Mouse (Mus musculus): ENCODE measurements around the gene Cryzl1. TPM values are rescaled to one million over a fixed set of nuclear protein-coding genes. Genes with fewer than 3 reads are reported as not detected.
"Not testable (repeated sequence)": the region's sequence is repeated elsewhere in the genome, so short reads cannot be mapped to it uniquely, and the experiment has no call there.

Cryzl1 gene
- polyA plus RNA-seq, 1 experiment: 16.7 TPM

- TF ChIP-seq MAX (IDR thresholded peaks at IDR 0.05) (peak; percentile 72), USF1 (IDR thresholded peaks at IDR 0.05; ENCODE audit: low read depth) (no peak)
- Histone ChIP-seq H3ac (ENCODE audit: control insufficient read depth, insufficient read length, low read depth) (peak within 1 kb of the TSS; percentile 70), H3K27me3 (ENCODE audit: control insufficient read depth, insufficient read depth, insufficient read length) (no peaks in the 10 kb centered on the region), H3K36me3 (ENCODE audit: control insufficient read depth, insufficient read depth) (peaks cover 29% of the 10 kb centered on the region), H3K4me3 (ENCODE audit: insufficient read depth, poor library complexity, severe bottlenecking) (peak within 1 kb of the TSS; percentile 67), H3K79me2 (ENCODE audit: control insufficient read depth, insufficient read depth) (peaks cover 92% of the 10 kb centered on the region), H3K79me3 (ENCODE audit: low read depth) (peaks cover 79% of the 10 kb centered on the region)
These were observed 81.1 kb downstream of the Cryzl1 start, which contains the start of gene Son for GRCm38 (mm10) chr16:91647461-91648219. Son (plus strand) TSS chr16:91647506.

- peaks cover 29% of the 10 kb centered on the region for H3K36me3 ChIP-seq (ENCODE audit: control insufficient read depth, insufficient read depth)
- peaks cover 75% of the 10 kb centered on the region for H3K79me3 ChIP-seq (ENCODE audit: low read depth)
- TF ChIP-seq USF1 (IDR thresholded peaks at IDR 0.05; ENCODE audit: low read depth) (no peak), MYOD1 (IDR thresholded peaks at IDR 0.05; ENCODE audit: control insufficient read depth, insufficient read length, low read depth) (no peak), CEBPB (IDR thresholded peaks at IDR 0.05; ENCODE audit: low read depth) (no peak), MYOG (IDR thresholded peaks at IDR 0.05; ENCODE audit: control insufficient read depth, extremely low read depth, insufficient read length) (no peak), FOSL1 (IDR thresholded peaks at IDR 0.05; ENCODE audit: insufficient read depth, low read length, poor library complexity, severe bottlenecking) (no peak), CTCF (IDR thresholded peaks at IDR 0.05; ENCODE audit: control insufficient read depth, insufficient read depth, insufficient read length) (no peak), MAX (IDR thresholded peaks at IDR 0.05) (peak; percentile 68)
- H3K27me3 ChIP-seq (ENCODE audit: control insufficient read depth, insufficient read depth, insufficient read length): no peaks in the 10 kb centered on the region
- peaks cover 89% of the 10 kb centered on the region for H3K79me2 ChIP-seq (ENCODE audit: control insufficient read depth, insufficient read depth)
- peak within 1 kb of the TSS; percentile 70 for H3ac ChIP-seq (ENCODE audit: control insufficient read depth, insufficient read length, low read depth)
- H3K4me3 ChIP-seq (ENCODE audit: insufficient read depth, poor library complexity, severe bottlenecking): peak within 1 kb of the TSS; percentile 67
These were observed 81.9 kb downstream of the Cryzl1 start, which contains the start of gene Gart for GRCm38 (mm10) chr16:91646681-91647419. Gart (minus strand) TSS chr16:91646952.

DNA sequence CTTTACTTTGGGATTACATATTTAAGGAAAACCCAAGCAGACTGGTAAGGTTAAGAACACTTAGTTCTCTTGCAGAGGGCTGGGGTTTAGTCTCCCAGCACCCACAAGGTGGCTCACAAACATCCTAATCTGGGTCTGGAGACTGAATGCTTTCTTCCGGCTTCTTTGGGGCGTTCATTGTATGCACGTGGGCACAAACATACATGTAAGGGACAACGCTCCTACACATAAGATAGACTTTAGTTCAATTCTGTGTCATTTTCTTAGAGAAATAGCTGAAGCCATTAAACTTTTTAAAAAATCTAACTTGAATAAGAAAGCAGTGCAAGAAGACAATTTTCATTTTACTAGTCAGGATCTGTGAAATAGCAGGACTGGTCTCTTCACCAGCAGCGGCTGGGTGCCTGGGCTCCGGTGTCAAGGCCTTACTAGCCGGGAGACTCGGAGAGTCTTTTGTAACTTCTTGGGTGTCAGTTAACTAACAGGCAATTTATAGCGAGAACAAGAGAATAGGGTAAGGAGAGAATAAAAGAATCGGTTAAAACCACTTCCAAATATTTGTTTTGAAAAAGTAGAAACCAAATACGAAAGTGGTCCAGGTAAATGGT, 82.7 kb downstream of the Cryzl1 start:
- peaks cover 67% of the 10 kb centered on the region for H3K79me3 ChIP-seq (ENCODE audit: low read depth)
- TF ChIP-seq FOSL1 (IDR thresholded peaks at IDR 0.05; ENCODE audit: insufficient read depth, low read length, poor library complexity, severe bottlenecking): no peak
- TF ChIP-seq MYOG (IDR thresholded peaks at IDR 0.05; ENCODE audit: control insufficient read depth, extremely low read depth, insufficient read length): no peak
- no peak for TF ChIP-seq CEBPB (IDR thresholded peaks at IDR 0.05; ENCODE audit: low read depth)
- peak; percentile 40 for TF ChIP-seq MAX (IDR thresholded peaks at IDR 0.05)
- no peak for TF ChIP-seq MYOD1 (IDR thresholded peaks at IDR 0.05; ENCODE audit: control insufficient read depth, insufficient read length, low read depth)
- H3K4me3 ChIP-seq (ENCODE audit: insufficient read depth, poor library complexity, severe bottlenecking): peak overlapping the region; percentile 67
- H3K36me3 ChIP-seq (ENCODE audit: control insufficient read depth, insufficient read depth): peaks cover 28% of the 10 kb centered on the region
- H3K27me3 ChIP-seq (ENCODE audit: control insufficient read depth, insufficient read depth, insufficient read length): no peaks in the 10 kb centered on the region
- H3K79me2 ChIP-seq (ENCODE audit: control insufficient read depth, insufficient read depth): peaks cover 82% of the 10 kb centered on the region
- peak overlapping the region; percentile 69 for H3ac ChIP-seq (ENCODE audit: control insufficient read depth, insufficient read length, low read depth)

DNA sequence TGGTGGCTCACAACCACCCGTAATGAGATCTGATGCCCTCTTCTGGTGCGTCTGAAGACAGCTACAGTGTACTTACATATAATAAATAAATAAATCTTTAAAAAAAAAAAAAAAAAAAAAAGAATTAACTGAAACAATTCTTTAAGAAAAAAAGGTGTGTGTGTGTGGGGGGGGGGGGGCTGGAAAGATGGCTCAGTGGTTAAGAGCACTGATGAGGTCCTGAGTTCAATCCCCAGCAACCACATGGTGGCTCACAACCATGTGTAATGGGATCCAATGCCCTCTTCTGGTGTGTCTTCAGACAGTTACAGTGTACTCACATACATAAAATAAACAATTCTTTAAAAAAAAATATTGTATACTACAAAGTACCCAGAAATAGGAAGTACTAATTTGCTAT, 83.4 kb downstream of the Cryzl1 start:
- Histone ChIP-seq H3K79me2 (ENCODE audit: control insufficient read depth, insufficient read depth) (peaks cover 75% of the 10 kb centered on the region), H3K36me3 (ENCODE audit: control insufficient read depth, insufficient read depth) (peaks cover 28% of the 10 kb centered on the region), H3K79me3 (ENCODE audit: low read depth) (peaks cover 60% of the 10 kb centered on the region), H3K4me3 (ENCODE audit: insufficient read depth, poor library complexity, severe bottlenecking) (peak overlapping the region; percentile 67)
- H3K27me3 ChIP-seq (ENCODE audit: control insufficient read depth, insufficient read depth, insufficient read length); H3ac ChIP-seq (ENCODE audit: control insufficient read depth, insufficient read length, low read depth): not testable (repeated sequence)

- Histone ChIP-seq H3ac (ENCODE audit: control insufficient read depth, insufficient read length, low read depth) (no peak overlapping the region), H3K36me3 (ENCODE audit: control insufficient read depth, insufficient read depth) (peaks cover 33% of the 10 kb centered on the region), H3K4me3 (ENCODE audit: insufficient read depth, poor library complexity, severe bottlenecking) (no peak overlapping the region), H3K27me3 (ENCODE audit: control insufficient read depth, insufficient read depth, insufficient read length) (no peaks in the 10 kb centered on the region), H3K79me2 (ENCODE audit: control insufficient read depth, insufficient read depth) (peaks cover 70% of the 10 kb centered on the region), H3K79me3 (ENCODE audit: low read depth) (peaks cover 55% of the 10 kb centered on the region)
- TF ChIP-seq MAX (IDR thresholded peaks at IDR 0.05) (no peak), FOSL1 (IDR thresholded peaks at IDR 0.05; ENCODE audit: insufficient read depth, low read length, poor library complexity, severe bottlenecking) (no peak), USF1 (IDR thresholded peaks at IDR 0.05; ENCODE audit: low read depth) (no peak), CTCF (IDR thresholded peaks at IDR 0.05; ENCODE audit: control insufficient read depth, insufficient read depth, insufficient read length) (no peak), MYOD1 (IDR thresholded peaks at IDR 0.05; ENCODE audit: control insufficient read depth, insufficient read length, low read depth) (no peak)
These were observed 83.9 kb downstream of the Cryzl1 start for GRCm38 (mm10) chr16:91644901-91645300.

- Histone ChIP-seq H3K36me3 (ENCODE audit: control insufficient read depth, insufficient read depth) (peaks cover 79% of the 10 kb centered on the region), H3K27me3 (ENCODE audit: control insufficient read depth, insufficient read depth, insufficient read length) (no peaks in the 10 kb centered on the region), H3ac (ENCODE audit: control insufficient read depth, insufficient read length, low read depth) (no peak overlapping the region), H3K79me2 (ENCODE audit: control insufficient read depth, insufficient read depth) (peaks cover 30% of the 10 kb centered on the region), H3K79me3 (ENCODE audit: low read depth) (peaks cover 26% of the 10 kb centered on the region), H3K4me3 (ENCODE audit: insufficient read depth, poor library complexity, severe bottlenecking) (no peak overlapping the region)
- TF ChIP-seq MYOD1 (IDR thresholded peaks at IDR 0.05; ENCODE audit: control insufficient read depth, insufficient read length, low read depth) (no peak), CTCF (IDR thresholded peaks at IDR 0.05; ENCODE audit: control insufficient read depth, insufficient read depth, insufficient read length) (no peak), USF1 (IDR thresholded peaks at IDR 0.05; ENCODE audit: low read depth) (no peak), MAX (IDR thresholded peaks at IDR 0.05) (no peak), CEBPB (IDR thresholded peaks at IDR 0.05; ENCODE audit: low read depth) (no peak), FOSL1 (IDR thresholded peaks at IDR 0.05; ENCODE audit: insufficient read depth, low read length, poor library complexity, severe bottlenecking) (no peak), MYOG (IDR thresholded peaks at IDR 0.05; ENCODE audit: control insufficient read depth, extremely low read depth, insufficient read length) (no peak)
These were observed 88.6 kb downstream of the Cryzl1 start for GRCm38 (mm10) chr16:91640171-91640570.

Measured in C2C12 (cell line).